ENCODE assay signal across 18 mouse cellular contexts in the genomic region with DNA sequence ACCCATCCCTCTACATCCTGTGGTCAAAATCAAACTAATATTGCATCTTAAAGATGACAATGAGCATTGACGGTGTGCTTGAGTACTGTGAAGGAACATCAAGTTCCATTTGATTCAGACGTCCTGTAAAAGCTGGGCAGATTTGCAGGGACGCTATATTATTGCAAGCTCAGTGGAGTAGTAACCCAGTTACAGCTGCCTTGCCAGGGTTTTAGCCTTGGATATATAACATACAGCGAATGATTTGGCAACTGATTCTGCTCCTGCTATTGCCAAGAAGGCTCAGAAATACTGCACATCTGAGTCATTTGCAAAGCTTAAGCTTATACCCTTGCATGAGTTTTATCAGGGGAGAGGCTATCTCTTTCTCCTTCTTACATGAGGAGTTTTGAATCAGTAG.
"Had no signal": no experiment of that assay in that cellular context is flagged by ENCODE, and none has a peak within 500 bp of the region (broad histone marks: within the 10 kb centered on the region; RNA-seq: fewer than 3 reads in every experiment).

No protein-coding gene starts in this region.

- H3K27me3 ChIP-seq: neural tube, embryonic 13.5 days; neural tube, embryonic 15.5 days had no signal

- H3K9me3 ChIP-seq: midbrain, embryonic 10.5 days; neural tube, embryonic 13.5 days; neural tube, embryonic 15.5 days had no signal

- H3K9ac ChIP-seq: lung, embryonic 14.5 days; neural tube, embryonic 13.5 days; neural tube, embryonic 15.5 days had no signal

- H3K36me3 ChIP-seq: midbrain, embryonic 10.5 days; neural tube, embryonic 13.5 days; neural tube, embryonic 15.5 days had no signal

- H3K4me3 ChIP-seq: midbrain, embryonic 10.5 days; myocyte; neural tube, embryonic 13.5 days; neural tube, embryonic 15.5 days had no signal

- H3K4me2 ChIP-seq: lung, embryonic 14.5 days; neural tube, embryonic 13.5 days; neural tube, embryonic 15.5 days had no signal

- ATAC-seq: midbrain, embryonic 16.5 days had no signal

- H3K4me1 ChIP-seq: midbrain, embryonic 10.5 days; neural tube, embryonic 13.5 days; neural tube, embryonic 15.5 days had no signal

- H3K27ac ChIP-seq: midbrain, embryonic 10.5 days; neural tube, embryonic 13.5 days; neural tube, embryonic 15.5 days had no signal

- DNase-seq: lung, adult 18-20 months; lung, embryonic 14.5 days; lung, postnatal 10 days; lung, postnatal 4 days; midbrain, embryonic 14.5 days; retina, postnatal 1 day; right cerebral cortex, adult 18-20 months; right cerebral cortex, postnatal 25 days; right cerebral cortex, postnatal 4 days; spleen, adult 18-20 months; thymus, adult 18-20 months; thymus, postnatal 14 days; thymus, postnatal 36 days had no signal
